Mouse (Mus musculus) small intestine, adult 2 months (tissue): ENCODE results near the gene Gtpbp2.

Experiments used
- CTCF ChIP-seq: fragments of 200-500 bp; IDR thresholded peaks from 2 replicates; pipeline ENCODE4 v1.5.1; 2012; ENCODE audit warnings: low read depth, mild to moderate bottlenecking, control low read depth, inconsistent platforms, low read length, moderate library complexity, mixed read lengths; ENCODE audit not compliant: insufficient replicate concordance, insufficient read length; ENCODE audit errors: extremely low read depth
- POLR2A ChIP-seq: fragments of 200-500 bp; IDR thresholded peaks from 2 replicates; pipeline ENCODE4 v1.6.1; 2012; ENCODE audit warnings: low read depth, mild to moderate bottlenecking, control low read depth, inconsistent platforms, low read length, moderate library complexity

DNA sequence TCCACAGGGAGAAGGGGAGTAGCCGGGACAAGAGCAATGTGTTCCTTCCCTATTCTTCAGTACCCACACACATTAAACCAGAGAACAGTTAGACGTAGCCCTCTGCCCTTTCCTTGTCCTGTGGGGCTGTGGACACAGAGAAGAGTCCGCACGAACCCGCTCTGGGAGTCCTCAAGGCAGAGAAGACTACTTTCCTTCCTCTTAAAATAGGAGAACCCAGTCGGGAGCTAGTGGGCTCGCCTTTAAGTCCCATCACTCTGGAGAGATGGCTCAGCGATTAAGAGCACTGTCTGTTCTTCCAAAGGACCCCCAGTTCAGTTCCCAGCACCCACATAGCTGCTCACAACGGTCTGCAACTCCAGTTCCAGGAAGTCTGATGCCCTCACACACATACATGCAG, 878 bp downstream of the Gtpbp2 start:
- TF ChIP-seq CTCF, result no peak
- no peak for TF ChIP-seq POLR2A
